Mouse (Mus musculus) neural tube, embryonic 14.5 days (tissue): ENCODE data around the gene Gpr176. TPM values are rescaled to one million over a fixed set of nuclear protein-coding genes. Genes with fewer than 3 reads are reported as not detected.

Experiments used
- ATAC-seq: fragments of 200-750 bp; cut with Nextera tagmentation; 2 replicates; pipeline ENCODE4 v1.8.0; 2017; ENCODE audit warnings: low read depth, mild to moderate bottlenecking, moderate TSS enrichment, moderate library complexity
- H3K27ac ChIP-seq: fragments of 300-500 bp; sonication (generic); 2 replicates; pipeline ENCODE4 v1.5.1; 2014; ENCODE audit warnings: low read depth, mild to moderate bottlenecking, control low read depth, low read length, moderate library complexity, mixed read lengths
- H3K27me3 ChIP-seq: fragments of 300-500 bp; sonication (generic); 2 replicates; pipeline ENCODE4 v1.6.1; 2014; ENCODE audit warnings: low read length; ENCODE audit not compliant: control insufficient read depth, insufficient read depth
- H3K36me3 ChIP-seq: fragments of 300-500 bp; sonication (generic); 2 replicates; pipeline ENCODE4 v1.6.1; 2014; ENCODE audit warnings: low read length, mixed read lengths; ENCODE audit not compliant: control insufficient read depth, insufficient read depth
- H3K4me1 ChIP-seq: fragments of 300-500 bp; sonication (generic); 2 replicates; pipeline ENCODE4 v1.6.1; 2014; ENCODE audit warnings: low read length; ENCODE audit not compliant: control insufficient read depth, insufficient read depth
- H3K4me2 ChIP-seq: fragments of 300-500 bp; sonication (generic); 2 replicates; pipeline ENCODE4 v1.6.1; 2014; ENCODE audit warnings: mild to moderate bottlenecking, low read depth, low read length, control low read depth
- H3K4me3 ChIP-seq: fragments of 300-500 bp; sonication (generic); 2 replicates; pipeline ENCODE4 v1.5.1; 2014; ENCODE audit warnings: low read depth, low read length, control low read depth, mixed read lengths
- H3K9ac ChIP-seq: fragments of 300-500 bp; sonication (generic); replicated peaks from 2 replicates; pipeline ENCODE4 v1.6.1; 2014; ENCODE audit warnings: low read depth, mild to moderate bottlenecking, control low read depth, low read length, mixed read lengths
- H3K9me3 ChIP-seq: fragments of 300-500 bp; sonication (generic); 2 replicates; pipeline ENCODE4 v1.6.1; 2016; ENCODE audit warnings: low read length; ENCODE audit not compliant: control insufficient read depth
- WGBS: fragments of 180-500 bp; shearing (Covaris S2); extraction: QIAGEN DNeasy Blood & Tissue Kit; methylation state at CpG from one replicate; pipeline ENCODE4 v1.1.7; 2014; 5-methylcytosine and 5-hydroxymethylcytosine counted together
- polyA plus RNA-seq: library from polyadenylated mRNA; unstranded; fragments of >200 nt; fragmentation: Nextera tagmentation; extraction: Ambion mirVana; gene quantifications from 2 replicates; pipeline ENCODE4 v1.2.1, GENCODE M21; 2014

Gpr176 gene
- polyA plus RNA-seq, 1 experiment from 2014 or later = 7.9 TPM

DNA sequence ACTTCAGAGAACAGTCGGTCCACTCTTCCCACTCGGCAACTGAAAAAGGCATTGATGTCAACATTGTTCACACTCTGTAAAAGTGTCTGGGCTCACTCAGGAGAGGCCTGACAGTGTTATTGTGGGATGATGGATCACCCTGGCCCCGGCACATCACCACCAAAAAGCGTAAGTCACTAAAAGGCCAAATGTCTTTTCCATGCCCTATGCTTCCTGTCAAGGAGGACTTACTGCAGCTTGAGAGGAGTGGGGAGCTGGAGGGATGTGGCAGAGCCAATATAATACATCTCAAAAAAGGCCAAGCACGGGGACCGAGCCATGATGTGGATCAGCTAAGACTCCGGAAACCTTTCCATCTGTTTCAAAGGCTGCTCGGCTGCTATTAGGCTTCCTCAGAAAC lies 118.7 kb downstream of the Gpr176 start:
- Histone ChIP-seq H3K4me1 (no peaks in the 10 kb centered on the region), H3K27me3 (no peaks in the 10 kb centered on the region), H3K27ac (no peak overlapping the region), H3K9ac (no peak overlapping the region), H3K4me2 (no peak overlapping the region), H3K4me3 (no peak overlapping the region), H3K9me3 (no peaks in the 10 kb centered on the region), H3K36me3 (no peaks in the 10 kb centered on the region)
- no peak for ATAC-seq
- 10% methylated on average over 8 of the region's 8 CpGs for WGBS

DNA sequence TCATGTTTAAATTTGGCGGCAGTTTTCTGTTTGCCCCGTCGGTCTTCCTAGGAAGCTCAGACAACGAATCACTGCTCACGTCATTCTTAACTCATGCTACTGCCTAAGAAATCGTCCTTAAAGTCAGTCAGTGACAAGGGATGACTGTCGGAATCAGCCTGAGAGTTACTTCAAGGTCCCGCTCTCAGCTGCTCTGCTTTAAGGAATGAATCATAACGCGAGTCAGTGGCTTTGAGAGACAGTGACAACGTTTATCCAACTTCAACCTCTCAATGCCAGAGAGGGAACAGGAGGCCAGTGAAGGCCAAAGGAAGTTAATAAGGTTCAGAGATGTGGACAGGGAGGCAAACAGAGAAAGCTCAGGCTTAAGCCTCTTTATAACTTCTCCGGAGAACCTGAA lies 124.3 kb downstream of the Gpr176 start:
- Histone ChIP-seq H3K4me3 (no peak overlapping the region), H3K27me3 (no peaks in the 10 kb centered on the region), H3K9me3 (no peaks in the 10 kb centered on the region), H3K4me1 (no peaks in the 10 kb centered on the region), H3K4me2 (no peak overlapping the region), H3K27ac (no peak overlapping the region), H3K36me3 (no peaks in the 10 kb centered on the region), H3K9ac (no peak overlapping the region)
- ATAC-seq = no peak
- WGBS = 81% methylated on average over 12 of the region's 12 CpGs

DNA sequence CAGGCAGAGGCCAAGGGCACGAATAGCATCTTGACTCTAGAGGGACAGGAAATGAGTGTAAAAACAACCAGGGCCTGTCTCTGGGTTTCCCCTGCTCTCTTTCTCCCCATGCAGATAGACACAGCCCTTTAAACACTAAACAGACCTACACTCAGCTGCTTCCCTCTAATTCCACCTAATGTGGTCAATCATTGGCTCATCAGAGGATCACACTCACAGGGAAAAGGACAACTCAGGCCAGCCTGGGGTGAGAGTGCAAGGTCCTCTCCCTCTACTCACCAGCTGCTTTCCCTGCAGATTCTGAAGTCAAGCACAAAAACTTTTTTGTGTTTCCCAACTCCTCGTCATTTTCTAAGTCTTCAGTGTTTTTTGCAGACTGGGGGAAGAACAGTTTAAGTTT lies 125.2 kb downstream of the Gpr176 start:
- Histone ChIP-seq H3K4me2 (no peak overlapping the region), H3K36me3 (no peaks in the 10 kb centered on the region), H3K27me3 (no peaks in the 10 kb centered on the region), H3K9ac (no peak overlapping the region), H3K27ac (no peak overlapping the region), H3K9me3 (no peaks in the 10 kb centered on the region), H3K4me3 (no peak overlapping the region), H3K4me1 (no peaks in the 10 kb centered on the region)
- 70% methylated on average over 2 of the region's 2 CpGs for WGBS
- no peak for ATAC-seq

DNA sequence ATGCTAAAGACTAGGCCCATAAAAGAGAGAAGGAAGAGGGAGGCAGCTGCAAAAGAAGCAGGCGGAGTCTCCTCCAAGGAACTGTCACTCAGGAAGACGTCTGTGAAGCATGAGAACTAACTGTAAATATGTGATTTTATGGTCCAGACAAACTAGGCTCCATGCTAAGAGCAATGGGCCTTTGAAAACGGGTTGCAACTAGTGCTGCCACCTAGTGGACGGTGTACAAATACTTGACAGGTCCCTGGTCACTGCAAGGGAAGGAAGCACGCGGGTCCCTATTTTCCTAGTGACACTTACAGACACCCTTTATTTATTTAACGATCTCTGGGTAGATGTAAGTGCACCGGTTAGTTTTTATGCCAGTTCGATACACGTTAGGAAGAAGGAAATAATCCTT lies 127.3 kb downstream of the Gpr176 start:
- H3K27me3 ChIP-seq = no peaks in the 10 kb centered on the region
- no peak overlapping the region for H3K4me3 ChIP-seq
- no peaks in the 10 kb centered on the region for H3K36me3 ChIP-seq
- no peaks in the 10 kb centered on the region for H3K9me3 ChIP-seq
- no peak overlapping the region for H3K27ac ChIP-seq
- H3K4me1 ChIP-seq = no peaks in the 10 kb centered on the region
- no peak overlapping the region for H3K9ac ChIP-seq
- no peak overlapping the region for H3K4me2 ChIP-seq
- 10% methylated on average over 10 of the region's 10 CpGs for WGBS
- peak; percentile 78; the same call in 1 of the 2 replicates for ATAC-seq

DNA sequence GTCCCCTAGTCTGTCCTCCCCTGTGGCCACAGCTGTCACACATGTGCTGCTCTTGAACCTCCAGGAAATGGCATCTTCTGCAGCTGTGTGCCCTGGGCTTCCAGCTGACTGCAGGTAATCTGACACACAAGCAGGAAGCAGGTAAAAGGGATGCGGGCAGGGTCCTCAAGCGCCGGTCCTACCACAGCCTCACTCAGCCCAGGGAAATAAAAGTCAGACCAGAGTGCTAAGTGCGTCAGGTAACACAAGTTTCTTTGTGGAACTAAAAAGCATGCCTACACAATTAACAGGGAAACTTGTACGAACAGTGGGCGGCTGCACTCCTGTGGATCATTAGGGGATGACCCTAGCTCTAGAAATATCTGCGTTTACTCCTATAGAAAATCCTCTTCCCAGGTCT lies 137.0 kb downstream of the Gpr176 start:
- ATAC-seq = no peak
- no peak overlapping the region for H3K27ac ChIP-seq
- no peak overlapping the region for H3K4me2 ChIP-seq
- WGBS = 87% methylated on average over 7 of the region's 7 CpGs
- H3K9ac ChIP-seq = no peak overlapping the region
- H3K36me3 ChIP-seq = no peaks in the 10 kb centered on the region
- H3K4me1 ChIP-seq = no peaks in the 10 kb centered on the region
- H3K4me3 ChIP-seq = no peak overlapping the region
- no peaks in the 10 kb centered on the region for H3K27me3 ChIP-seq
- no peaks in the 10 kb centered on the region for H3K9me3 ChIP-seq

DNA sequence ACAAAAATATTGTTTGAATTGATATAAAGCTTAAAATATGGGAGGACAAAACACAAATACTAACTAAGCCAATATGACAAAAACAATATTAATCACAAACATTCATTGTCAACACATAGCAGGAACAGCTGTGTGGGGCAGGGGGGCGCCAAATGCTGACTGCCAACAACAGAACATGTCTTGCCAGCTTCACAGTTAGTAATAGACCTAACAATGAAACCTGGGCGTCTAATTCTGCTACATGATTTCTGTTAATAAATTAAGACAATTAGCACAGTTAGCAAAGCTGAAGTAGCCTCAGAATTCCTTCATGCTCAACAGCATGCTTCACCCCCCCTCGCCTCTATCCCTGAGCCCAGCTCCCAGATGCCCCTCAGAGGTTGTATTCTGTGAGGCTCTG lies 137.6 kb downstream of the Gpr176 start:
- H3K9me3 ChIP-seq = no peaks in the 10 kb centered on the region
- 76% methylated on average over 3 of the region's 3 CpGs for WGBS
- no peaks in the 10 kb centered on the region for H3K27me3 ChIP-seq
- H3K4me2 ChIP-seq = no peak overlapping the region
- H3K9ac ChIP-seq = no peak overlapping the region
- H3K4me3 ChIP-seq = no peak overlapping the region
- no peak overlapping the region for H3K27ac ChIP-seq
- H3K4me1 ChIP-seq = no peaks in the 10 kb centered on the region
- H3K36me3 ChIP-seq = no peaks in the 10 kb centered on the region
- no peak for ATAC-seq

DNA sequence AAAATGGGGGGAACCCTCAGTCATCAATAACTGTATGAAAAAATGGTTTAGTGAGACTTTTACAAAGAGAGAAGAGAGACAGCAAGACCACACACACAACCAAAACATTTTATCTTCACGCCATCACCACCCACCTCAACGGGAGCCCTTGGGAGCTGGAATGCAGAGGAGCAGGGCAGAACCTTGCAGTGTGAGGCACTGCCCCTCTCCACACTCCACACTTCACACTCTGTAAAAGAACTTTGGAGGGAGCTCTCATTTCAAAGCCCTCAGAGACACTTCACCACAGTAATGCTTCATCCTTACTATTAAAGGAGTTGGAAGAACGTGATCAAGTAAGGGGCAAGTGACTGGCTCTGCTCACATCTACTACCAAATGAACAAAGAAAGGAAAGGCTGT lies 142.7 kb downstream of the Gpr176 start:
- Histone ChIP-seq H3K36me3 (no peaks in the 10 kb centered on the region), H3K4me3 (no peak overlapping the region), H3K9ac (no peak overlapping the region), H3K27me3 (no peaks in the 10 kb centered on the region), H3K9me3 (no peaks in the 10 kb centered on the region), H3K27ac (no peak overlapping the region), H3K4me2 (no peak overlapping the region), H3K4me1 (no peaks in the 10 kb centered on the region)
- ATAC-seq = no peak
- 80% methylated on average over 3 of the region's 3 CpGs for WGBS

DNA sequence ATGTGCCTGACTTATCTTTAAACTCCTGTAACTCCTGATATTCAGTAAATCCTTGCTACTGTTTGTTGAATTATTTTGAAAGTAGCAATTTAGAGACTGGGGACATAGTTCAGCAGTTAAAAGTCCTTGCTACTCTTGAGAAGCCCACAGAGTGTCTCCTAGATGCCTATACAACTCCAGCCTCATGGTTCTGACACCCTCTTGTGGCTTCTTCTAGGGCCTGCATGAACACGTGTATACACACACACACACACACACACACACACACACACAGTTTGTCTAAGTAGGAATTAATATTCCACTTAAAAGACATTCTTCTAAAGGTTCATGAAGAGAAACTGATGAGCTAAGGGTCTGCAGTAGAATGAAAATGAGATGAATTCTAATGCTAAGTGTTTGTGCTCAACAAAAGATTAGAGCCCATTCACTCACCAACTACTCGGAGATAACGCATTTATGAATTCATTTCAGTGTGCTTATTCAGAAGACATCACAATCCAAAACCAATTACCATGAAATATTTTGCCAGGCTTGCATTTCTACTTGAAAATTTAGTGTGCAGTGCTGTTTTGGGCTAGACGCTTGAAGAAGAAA lies 144.6 kb downstream of the Gpr176 start:
- no peak overlapping the region for H3K27ac ChIP-seq
- 76% methylated on average over 4 of the region's 4 CpGs for WGBS
- no peaks in the 10 kb centered on the region for H3K36me3 ChIP-seq
- no peak for ATAC-seq
- no peak overlapping the region for H3K4me3 ChIP-seq
- no peaks in the 10 kb centered on the region for H3K27me3 ChIP-seq
- H3K4me2 ChIP-seq = no peak overlapping the region
- H3K9ac ChIP-seq = no peak overlapping the region
- H3K9me3 ChIP-seq = no peaks in the 10 kb centered on the region
- no peaks in the 10 kb centered on the region for H3K4me1 ChIP-seq
